Mouse (Mus musculus) thymus, adult 2 months (tissue): ENCODE measurements at regions not wholly inside any gene's neighbourhood (a gene's known extent, or its start where the extent isn't known, plus 50 kb on each side); places are given as distances from the start of the nearest gene placed in this dataset.

Experiments
- CTCF ChIP-seq: fragments of 200-500 bp; IDR thresholded peaks from 2 replicates; pipeline ENCODE4 v1.5.1; 2012; ENCODE audit warnings: mild to moderate bottlenecking, control low read depth, low read length, moderate library complexity, borderline replicate concordance; ENCODE audit not compliant: control insufficient read depth, poor library complexity, insufficient read depth; ENCODE audit errors: extremely low read depth
- POLR2A ChIP-seq: fragments of 200-500 bp; IDR thresholded peaks from 2 replicates; pipeline ENCODE4 v1.6.1; 2012; ENCODE audit warnings: mild to moderate bottlenecking, low read length, control low read depth, moderate library complexity; ENCODE audit not compliant: control insufficient read depth, poor library complexity, insufficient read depth; ENCODE audit errors: extremely low read depth

DNA sequence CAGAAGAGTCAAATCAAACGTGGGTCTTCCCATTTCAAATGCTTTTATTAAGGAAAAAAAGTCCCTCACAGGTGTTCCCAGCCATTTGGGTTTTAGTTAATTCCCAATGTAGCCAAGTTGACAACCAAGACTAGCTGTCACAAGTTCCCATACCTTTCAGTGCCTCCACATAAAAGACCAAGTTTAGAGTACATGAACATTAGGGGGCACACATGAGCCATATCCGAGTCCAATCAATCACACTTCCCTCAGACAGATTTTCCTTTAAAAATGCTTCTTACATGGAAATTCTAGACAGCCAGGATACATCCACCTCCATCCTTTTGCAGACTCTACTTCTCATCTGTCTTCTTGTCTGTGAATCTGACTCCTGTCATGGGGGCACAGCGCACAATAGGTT is 238.1 kb downstream of the Gm765 start:
- TF ChIP-seq CTCF: no peak
- no peak for TF ChIP-seq POLR2A
